Mouse (Mus musculus) midbrain, embryonic 16.5 days (tissue): ENCODE results near the gene Shc3. TPM values are rescaled to one million over a fixed set of nuclear protein-coding genes. Genes with fewer than 3 reads are reported as not detected.

Experiments
- ATAC-seq: fragments of 200-750 bp; cut with Nextera tagmentation; 2 replicates; pipeline ENCODE4 v1.8.0; 2017; ENCODE audit warnings: moderate TSS enrichment
- H3K27ac ChIP-seq: fragments of 300-500 bp; sonication (generic); 2 replicates; pipeline ENCODE4 v1.5.1; 2014; ENCODE audit warnings: mild to moderate bottlenecking, low read length, mixed read lengths
- H3K27me3 ChIP-seq: fragments of 300-500 bp; sonication (generic); 2 replicates; pipeline ENCODE4 v1.6.1; 2014; ENCODE audit warnings: low read depth, low read length, mixed read lengths; ENCODE audit not compliant: control insufficient read depth, insufficient read depth
- H3K36me3 ChIP-seq: fragments of 300-500 bp; sonication (generic); 2 replicates; pipeline ENCODE4 v1.6.1; 2014; ENCODE audit warnings: mild to moderate bottlenecking, low read length, moderate library complexity, mixed read lengths; ENCODE audit not compliant: control insufficient read depth, insufficient read depth
- H3K4me1 ChIP-seq: fragments of 300-500 bp; sonication (generic); 2 replicates; pipeline ENCODE4 v1.6.1; 2014; ENCODE audit warnings: mild to moderate bottlenecking, low read length, mixed read lengths; ENCODE audit not compliant: control insufficient read depth, insufficient read depth
- H3K4me2 ChIP-seq: fragments of 300-500 bp; sonication (generic); 2 replicates; pipeline ENCODE4 v1.6.1; 2014; ENCODE audit warnings: mild to moderate bottlenecking, low read length, mixed read lengths
- H3K4me3 ChIP-seq: fragments of 300-500 bp; sonication (generic); 2 replicates; pipeline ENCODE4 v1.5.1; 2014; ENCODE audit warnings: low read depth, mild to moderate bottlenecking, low read length, moderate library complexity, mixed read lengths
- H3K9ac ChIP-seq: fragments of 300-500 bp; sonication (generic); 2 replicates; pipeline ENCODE4 v1.6.1; 2014; ENCODE audit warnings: low read depth, low read length, mixed read lengths
- H3K9me3 ChIP-seq: fragments of 300-500 bp; sonication (generic); replicated peaks from 2 replicates; pipeline ENCODE4 v1.6.1; 2014; ENCODE audit warnings: mild to moderate bottlenecking, low read length, mixed read lengths; ENCODE audit not compliant: control insufficient read depth, poor library complexity, severe bottlenecking
- WGBS: fragments of 180-500 bp; shearing (Covaris S2); extraction: QIAGEN DNeasy Blood & Tissue Kit; methylation state at CpG from one replicate; pipeline ENCODE4 v1.1.7; 2014; 5-methylcytosine and 5-hydroxymethylcytosine counted together
- polyA plus RNA-seq: library from polyadenylated mRNA; unstranded; fragments of >200 nt; fragmentation: Nextera tagmentation; extraction: Ambion mirVana; gene quantifications from 2 replicates; pipeline ENCODE4 v1.2.1, GENCODE M21; 2015

The Shc3 gene
- polyA plus RNA-seq, 1 experiment from 2014 or later, result 8.3 TPM

DNA sequence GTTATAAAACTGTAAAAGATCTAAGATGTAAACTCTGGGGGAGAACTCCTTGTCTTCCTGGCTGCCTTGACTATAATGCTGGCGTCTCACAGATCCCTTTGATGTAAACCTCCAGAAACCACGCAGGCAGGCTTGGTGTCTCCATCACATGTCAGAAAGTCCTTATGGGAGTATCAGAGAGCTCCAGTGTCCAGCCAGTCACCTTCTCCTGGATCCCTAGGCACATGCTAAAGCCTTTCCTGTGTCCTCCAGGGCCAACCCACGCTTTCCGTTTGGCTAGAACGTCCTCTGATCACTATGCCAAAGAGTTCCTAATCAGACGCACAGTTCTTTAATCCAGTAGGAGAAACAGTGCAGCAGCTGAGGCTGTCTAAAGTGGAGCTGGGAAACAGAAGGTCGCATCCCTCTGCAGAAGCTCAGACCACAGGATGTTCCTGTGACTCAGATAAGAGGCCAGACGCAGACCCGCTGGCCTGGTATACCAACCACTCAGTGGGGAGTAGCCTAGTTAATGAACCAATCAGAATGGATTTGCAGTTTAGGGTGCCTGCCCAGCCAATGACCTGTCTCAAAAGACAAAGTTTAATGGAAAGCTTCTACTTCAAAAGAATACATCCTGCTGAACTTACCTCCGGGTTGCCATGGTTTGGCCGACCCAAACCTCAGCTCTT is 88.7 kb downstream of the Shc3 start:
- Histone ChIP-seq H3K9me3 (no peaks in the 10 kb centered on the region), H3K4me1 (no peaks in the 10 kb centered on the region), H3K4me2 (no peak overlapping the region), H3K9ac (no peak overlapping the region), H3K4me3 (no peak overlapping the region), H3K27me3 (no peaks in the 10 kb centered on the region), H3K36me3 (no peaks in the 10 kb centered on the region), H3K27ac (no peak overlapping the region)
- ATAC-seq, result no peak
- WGBS, result 76% methylated on average over 11 of the region's 11 CpGs

DNA sequence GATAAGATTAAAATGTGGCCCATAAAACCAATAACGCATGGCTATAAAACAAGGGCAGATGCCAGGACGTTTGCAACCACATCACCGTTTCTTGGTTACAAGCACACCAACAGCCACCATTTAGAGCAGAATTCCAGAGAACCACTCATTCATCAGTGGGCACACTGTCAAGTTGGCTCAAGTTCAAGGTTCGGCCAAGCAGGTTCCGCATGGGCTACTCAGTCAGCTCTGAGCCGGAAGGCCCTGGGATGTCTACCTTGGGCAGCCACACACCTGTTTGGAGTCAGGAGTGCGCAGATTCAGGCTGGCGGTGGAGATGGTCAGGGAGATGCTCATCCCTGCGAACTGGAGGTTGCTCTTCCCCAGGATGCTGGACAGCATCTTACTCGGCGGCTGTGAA is 89.4 kb downstream of the Shc3 start:
- H3K4me3 ChIP-seq, result no peak overlapping the region
- H3K27me3 ChIP-seq, result no peaks in the 10 kb centered on the region
- no peaks in the 10 kb centered on the region for H3K36me3 ChIP-seq
- H3K4me2 ChIP-seq, result no peak overlapping the region
- no peak overlapping the region for H3K9ac ChIP-seq
- no peaks in the 10 kb centered on the region for H3K4me1 ChIP-seq
- ATAC-seq, result no peak
- no peaks in the 10 kb centered on the region for H3K9me3 ChIP-seq
- H3K27ac ChIP-seq, result no peak overlapping the region
- 83% methylated on average over 11 of the region's 11 CpGs for WGBS

DNA sequence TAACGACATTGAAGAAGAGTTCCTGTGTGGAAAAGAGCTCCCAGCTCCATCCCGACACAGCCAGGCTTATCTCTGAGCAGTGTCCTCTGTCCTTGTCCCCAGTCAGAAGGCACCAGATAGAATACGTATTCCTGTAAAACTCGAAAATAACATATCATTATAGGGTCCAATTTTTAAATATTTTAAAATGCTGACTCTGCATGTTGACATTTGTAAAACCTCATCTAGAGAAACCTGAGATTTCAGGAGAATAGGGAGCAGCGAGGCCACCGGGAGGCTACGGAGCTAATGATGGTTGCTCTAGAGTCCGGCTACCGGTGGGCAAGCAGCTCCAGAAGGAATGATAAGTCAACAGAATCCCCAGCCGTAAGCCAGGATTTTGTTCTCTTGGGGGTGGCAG is 92.2 kb downstream of the Shc3 start:
- Histone ChIP-seq H3K27ac (no peak overlapping the region), H3K27me3 (no peaks in the 10 kb centered on the region), H3K4me2 (no peak overlapping the region), H3K36me3 (no peaks in the 10 kb centered on the region), H3K9ac (no peak overlapping the region), H3K4me3 (no peak overlapping the region), H3K4me1 (no peaks in the 10 kb centered on the region), H3K9me3 (no peaks in the 10 kb centered on the region)
- WGBS, result 89% methylated on average over 10 of the region's 10 CpGs
- ATAC-seq, result no peak

DNA sequence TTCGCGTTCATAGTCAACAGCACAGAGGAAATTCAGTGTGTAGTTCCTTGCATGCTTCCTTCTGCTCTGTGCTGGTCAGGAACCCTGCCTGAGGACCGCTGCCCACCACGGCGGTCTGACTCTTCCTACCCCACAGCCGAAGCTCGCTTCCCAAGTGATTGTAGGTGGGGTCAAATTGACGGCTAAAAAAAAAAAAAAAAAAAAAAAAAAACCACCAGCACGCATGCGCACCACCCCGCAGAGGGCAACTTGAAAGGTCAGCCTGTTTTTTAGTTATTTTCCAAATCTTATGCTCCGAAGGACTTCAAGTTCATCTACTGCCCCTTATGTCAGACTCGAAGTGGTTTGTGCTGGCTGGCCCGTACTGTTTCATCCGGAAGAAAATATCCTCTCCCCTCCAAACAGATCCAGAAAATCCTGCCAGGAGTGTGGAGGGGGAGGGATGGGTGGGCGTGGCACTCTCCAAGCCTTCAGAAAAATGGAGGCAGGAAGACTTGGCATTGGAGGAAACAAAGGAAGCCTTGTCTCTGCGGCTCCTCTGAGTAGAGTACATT is 100.4 kb downstream of the Shc3 start:
- Histone ChIP-seq H3K9ac (no peak overlapping the region), H3K27me3 (no peaks in the 10 kb centered on the region), H3K36me3 (peaks cover 3% of the 10 kb centered on the region; the same call in 1 of the 2 replicates), H3K4me1 (no peaks in the 10 kb centered on the region), H3K27ac (no peak overlapping the region), H3K4me2 (no peak overlapping the region), H3K4me3 (no peak overlapping the region), H3K9me3 (no peaks in the 10 kb centered on the region)
- WGBS, result 79% methylated on average over 17 of the region's 17 CpGs
- no peak for ATAC-seq

DNA sequence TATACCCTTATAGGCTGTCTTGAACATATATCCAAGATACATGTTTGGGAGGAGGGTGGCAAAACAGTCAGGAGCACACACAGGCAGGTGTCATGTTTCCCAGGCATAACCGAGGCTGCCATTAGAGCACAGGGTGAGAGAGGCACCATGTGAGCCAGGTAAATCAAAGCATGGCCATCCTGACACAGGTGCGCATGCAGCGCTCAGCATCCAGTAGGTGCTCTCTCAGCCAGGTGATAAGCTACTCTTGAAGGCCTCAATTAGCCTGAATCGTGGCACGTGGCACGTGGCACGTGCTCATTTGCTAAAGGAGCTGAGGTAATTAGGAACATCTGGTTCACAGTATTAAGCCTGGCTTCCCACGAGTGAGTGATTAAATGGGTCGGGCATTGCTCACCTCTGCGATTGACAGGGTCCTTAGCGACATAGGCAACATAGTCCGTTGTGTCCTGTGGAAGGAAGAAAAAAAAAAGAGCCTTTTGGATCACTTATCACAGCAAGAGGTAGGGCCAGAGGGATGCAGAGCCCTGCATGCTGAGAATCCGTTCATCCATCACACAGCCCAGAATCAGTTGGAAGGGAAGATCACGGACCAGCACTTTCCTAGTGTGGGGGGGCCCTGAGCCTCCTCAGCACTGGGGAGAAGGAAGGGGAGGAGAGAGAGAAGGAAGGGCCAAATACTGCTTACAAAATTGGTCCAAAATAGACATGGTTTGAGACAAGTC is 102.9 kb downstream of the Shc3 start:
- Histone ChIP-seq H3K4me2 (no peak overlapping the region), H3K27me3 (no peaks in the 10 kb centered on the region), H3K9ac (no peak overlapping the region), H3K9me3 (no peaks in the 10 kb centered on the region), H3K36me3 (peaks cover 3% of the 10 kb centered on the region; the same call in 1 of the 2 replicates), H3K4me1 (no peaks in the 10 kb centered on the region), H3K27ac (no peak overlapping the region), H3K4me3 (no peak overlapping the region)
- 75% methylated on average over 14 of the region's 14 CpGs for WGBS
- no peak for ATAC-seq

DNA sequence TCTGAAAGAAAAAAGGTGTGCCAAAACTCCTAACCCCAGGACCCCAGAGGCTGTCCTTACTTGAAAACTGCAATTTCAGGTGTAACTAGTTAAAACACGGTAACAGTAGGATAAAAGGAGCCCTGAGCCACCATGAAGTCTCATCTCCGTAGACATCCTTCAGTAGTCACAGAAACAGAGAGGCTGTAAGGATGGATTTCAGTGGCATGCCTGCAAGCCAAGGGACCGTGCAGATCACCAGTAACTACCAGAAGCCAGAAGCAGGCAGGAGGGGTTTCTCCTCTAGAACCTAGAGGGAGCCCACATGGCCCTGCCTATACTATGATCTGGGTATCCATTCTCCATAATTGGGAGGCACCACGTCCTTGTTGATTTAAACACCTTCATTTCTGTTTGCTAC is 104.9 kb downstream of the Shc3 start:
- H3K27ac ChIP-seq, result no peak overlapping the region

DNA sequence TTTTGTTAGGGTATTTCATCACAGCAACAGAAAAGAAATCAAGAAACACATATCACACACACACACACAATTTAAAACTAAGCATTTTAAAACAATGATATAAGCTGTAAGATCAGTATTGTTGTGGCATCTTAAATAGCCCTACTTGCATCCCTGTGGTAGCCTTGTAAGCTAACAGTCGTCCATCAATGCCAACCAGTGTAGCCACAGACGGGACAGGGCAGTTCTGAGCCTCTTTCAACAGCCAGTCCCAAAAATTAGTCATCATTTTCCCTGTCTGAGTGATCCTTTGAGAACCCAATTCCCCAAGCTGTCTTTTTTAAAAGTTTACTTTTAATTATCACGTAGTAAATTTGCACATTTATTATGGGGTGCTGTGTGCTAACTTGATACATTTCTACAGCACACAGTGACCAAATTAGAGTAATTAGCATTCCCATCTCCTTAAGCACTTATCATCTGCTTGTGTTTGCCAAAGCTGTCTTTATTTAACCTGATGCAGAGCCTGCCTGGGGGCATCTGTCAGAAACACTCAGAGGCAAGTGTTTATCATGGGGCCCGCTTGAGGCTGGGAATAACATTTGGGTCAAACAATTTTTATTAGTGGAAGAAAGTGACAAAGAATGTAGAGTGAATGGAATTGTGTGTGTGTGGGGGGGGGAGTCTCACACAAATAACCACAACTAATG is 112.9 kb downstream of the Shc3 start:
- Histone ChIP-seq H3K9ac (no peak overlapping the region), H3K9me3 (no peaks in the 10 kb centered on the region), H3K4me1 (no peaks in the 10 kb centered on the region), H3K36me3 (no peaks in the 10 kb centered on the region), H3K4me2 (no peak overlapping the region), H3K27me3 (no peaks in the 10 kb centered on the region), H3K27ac (no peak overlapping the region), H3K4me3 (no peak overlapping the region)
- WGBS, result 62% methylated on average over 4 of the region's 4 CpGs
- ATAC-seq, result no peak

More for the DNA sequence above, 104.9 kb downstream of the Shc3 start:
- Histone ChIP-seq H3K36me3 (peaks cover 3% of the 10 kb centered on the region; the same call in 1 of the 2 replicates), H3K9ac (no peak overlapping the region), H3K4me3 (no peak overlapping the region), H3K4me1 (no peaks in the 10 kb centered on the region), H3K27me3 (no peaks in the 10 kb centered on the region), H3K4me2 (no peak overlapping the region), H3K9me3 (no peaks in the 10 kb centered on the region)
- WGBS, result 67% methylated on average over 4 of the region's 4 CpGs
- no peak for ATAC-seq

DNA sequence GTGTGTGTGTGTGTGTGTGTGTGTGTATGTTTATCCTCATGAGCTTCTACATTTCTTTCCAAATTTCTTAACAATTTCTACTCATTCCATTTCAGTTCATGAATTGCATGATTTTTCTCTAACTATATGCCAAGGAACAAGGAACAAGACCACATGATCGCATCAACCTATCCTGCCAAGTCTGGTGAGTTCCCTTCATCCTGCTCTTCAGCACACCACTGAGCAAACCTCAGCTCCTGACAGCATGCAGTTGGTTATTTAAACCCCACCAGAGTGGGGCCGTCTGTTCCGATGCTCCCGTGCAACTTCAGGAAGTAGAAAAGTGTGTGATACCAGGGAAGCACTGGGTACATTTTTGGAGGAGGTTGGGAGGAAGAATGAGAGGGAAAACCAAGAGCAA is 122.7 kb downstream of the Shc3 start:
- ATAC-seq, result no peak
- 92% methylated on average over 4 of the region's 4 CpGs for WGBS
- H3K36me3 ChIP-seq, result no peaks in the 10 kb centered on the region
- H3K27ac ChIP-seq, result no peak overlapping the region
- no peak overlapping the region for H3K9ac ChIP-seq
- no peak overlapping the region for H3K4me3 ChIP-seq
- H3K4me1 ChIP-seq, result no peaks in the 10 kb centered on the region
- no peaks in the 10 kb centered on the region for H3K9me3 ChIP-seq
- H3K4me2 ChIP-seq, result no peak overlapping the region
- H3K27me3 ChIP-seq, result no peaks in the 10 kb centered on the region

DNA sequence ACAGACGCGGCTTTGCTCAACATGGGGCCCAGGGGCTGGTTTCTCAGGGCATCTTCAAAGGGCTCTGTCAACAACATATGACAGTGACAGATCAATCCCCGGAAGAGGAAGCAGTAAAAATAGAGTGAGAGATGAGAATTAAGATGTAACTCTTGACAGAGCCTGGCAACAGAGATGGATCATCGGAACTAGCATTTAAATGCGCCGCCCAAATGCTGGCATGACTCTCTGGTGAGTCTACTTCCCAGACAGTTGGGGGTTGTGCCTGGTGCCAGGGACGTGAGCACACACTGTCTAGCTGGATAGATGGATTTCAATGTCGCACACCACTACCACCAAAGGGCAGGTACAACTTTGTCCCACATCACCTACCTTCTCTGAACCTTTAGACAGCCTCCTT is 126.3 kb downstream of the Shc3 start:
- ATAC-seq, result no peak
- no peaks in the 10 kb centered on the region for H3K36me3 ChIP-seq
- WGBS, result 80% methylated on average over 8 of the region's 8 CpGs
- no peak overlapping the region for H3K4me3 ChIP-seq
- no peak overlapping the region for H3K9ac ChIP-seq
- no peaks in the 10 kb centered on the region for H3K27me3 ChIP-seq
- H3K4me2 ChIP-seq, result no peak overlapping the region
- no peak overlapping the region for H3K27ac ChIP-seq
- H3K4me1 ChIP-seq, result no peaks in the 10 kb centered on the region
- H3K9me3 ChIP-seq, result no peaks in the 10 kb centered on the region
